Mouse (Mus musculus): ENCODE data around the gene Myo3a. TPM values are rescaled to one million over a fixed set of nuclear protein-coding genes. Genes with fewer than 3 reads are reported as not detected.

Myo3a gene
- polyA plus RNA-seq, 1 experiment from 2014 or later: not detected

Small RNAs within 50 kb of the gene (microRNA-seq; reads per million reads assigned to microRNA genes)
- gene Gm23636: not detected
- gene Mir3967: not detected

Measured in lung, embryonic 16.5 days (tissue).